Mouse (Mus musculus): ENCODE measurements around the gene Slc26a1.

DNA sequence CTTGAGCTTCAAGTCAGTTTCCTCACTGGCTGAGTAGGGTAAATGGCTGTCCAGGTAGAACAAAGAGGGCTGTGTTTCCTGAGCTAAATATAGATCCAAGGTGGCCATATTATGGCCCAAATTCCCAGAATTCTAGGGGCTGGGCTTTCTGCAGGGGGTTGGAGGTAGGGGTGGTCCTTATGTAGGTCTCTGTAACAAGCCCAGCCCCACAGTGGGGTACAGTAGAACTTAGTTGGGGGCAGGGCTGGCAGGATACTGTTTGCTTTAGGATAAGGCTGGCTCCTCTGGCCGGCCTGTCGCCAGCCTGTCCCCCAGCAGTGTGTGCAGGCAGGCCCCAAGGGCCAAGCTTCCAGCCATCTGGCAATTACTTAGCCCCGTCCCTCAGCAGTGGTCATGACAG, 25.0 kb upstream of the Slc26a1 start:
- TF ChIP-seq CTCF (IDR thresholded peaks at IDR 0.05; ENCODE audit: borderline replicate concordance, insufficient read depth, low read length) (no peak), POLR2A (IDR thresholded peaks at IDR 0.05; ENCODE audit: low read depth, low read length) (no peak)

Measured in embryonic fibroblast, embryonic 13.5 days (primary cell).